Mouse (Mus musculus): ENCODE results near the gene Samd14. TPM values are rescaled to one million over a fixed set of nuclear protein-coding genes. Genes with fewer than 3 reads are reported as not detected.

The Samd14 gene
- polyA plus RNA-seq, 1 experiment from 2014 or later: 22.8 TPM

GRCm38 (mm10) chr11:95026849-95027248, 17.2 kb downstream of the Samd14 start:
- ATAC-seq (ENCODE audit: insufficient number of reproducible peaks, insufficient read depth, low FRiP score, low read depth): no peak
- Histone ChIP-seq H3K36me3 (ENCODE audit: control insufficient read depth, insufficient read depth, low read length) (peaks cover 28% of the 10 kb centered on the region), H3K4me3 (ENCODE audit: low read depth, low read length) (no peak overlapping the region), H3K9me3 (ENCODE audit: control insufficient read depth, low read depth, low read length) (no peaks in the 10 kb centered on the region), H3K4me2 (replicated peaks; ENCODE audit: low read depth, low read length) (no peak overlapping the region), H3K27ac (ENCODE audit: low read length) (no peak overlapping the region), H3K27me3 (ENCODE audit: control insufficient read depth, insufficient read depth, low read length) (no peaks in the 10 kb centered on the region), H3K9ac (replicated peaks; ENCODE audit: low read depth, low read length) (no peak overlapping the region), H3K4me1 (ENCODE audit: control insufficient read depth, insufficient read depth, low read length) (peaks cover 8% of the 10 kb centered on the region)
- WGBS: 83% methylated on average over 6 of the region's 6 CpGs

GRCm38 (mm10) chr11:95027850-95028470, 18.3 kb downstream of the Samd14 start:
- Histone ChIP-seq H3K4me1 (ENCODE audit: control insufficient read depth, insufficient read depth, low read length) (peaks cover 8% of the 10 kb centered on the region), H3K9me3 (ENCODE audit: control insufficient read depth, low read depth, low read length) (no peaks in the 10 kb centered on the region), H3K27ac (ENCODE audit: low read length) (no peak overlapping the region), H3K4me2 (replicated peaks; ENCODE audit: low read depth, low read length) (no peak overlapping the region), H3K36me3 (ENCODE audit: control insufficient read depth, insufficient read depth, low read length) (peaks cover 20% of the 10 kb centered on the region), H3K9ac (replicated peaks; ENCODE audit: low read depth, low read length) (no peak overlapping the region), H3K4me3 (ENCODE audit: low read depth, low read length) (no peak overlapping the region), H3K27me3 (ENCODE audit: control insufficient read depth, insufficient read depth, low read length) (no peaks in the 10 kb centered on the region)
- 35% methylated on average over 13 of the region's 13 CpGs for WGBS
- no peak for ATAC-seq (ENCODE audit: insufficient number of reproducible peaks, insufficient read depth, low FRiP score, low read depth)

GRCm38 (mm10) chr11:95032945-95033344, 23.3 kb downstream of the Samd14 start:
- 27% methylated on average over 6 of the region's 6 CpGs for WGBS
- no peaks in the 10 kb centered on the region for H3K27me3 ChIP-seq (ENCODE audit: control insufficient read depth, insufficient read depth, low read length)
- H3K9ac ChIP-seq (replicated peaks; ENCODE audit: low read depth, low read length): no peak overlapping the region
- no peak overlapping the region for H3K27ac ChIP-seq (ENCODE audit: low read length)
- H3K9me3 ChIP-seq (ENCODE audit: control insufficient read depth, low read depth, low read length): no peaks in the 10 kb centered on the region
- peaks cover 3% of the 10 kb centered on the region; the same call in 1 of the 2 replicates for H3K36me3 ChIP-seq (ENCODE audit: control insufficient read depth, insufficient read depth, low read length)
- no peak overlapping the region for H3K4me3 ChIP-seq (ENCODE audit: low read depth, low read length)
- H3K4me1 ChIP-seq (ENCODE audit: control insufficient read depth, insufficient read depth, low read length): peaks cover 7% of the 10 kb centered on the region; the same call in 1 of the 2 replicates
- no peak overlapping the region for H3K4me2 ChIP-seq (replicated peaks; ENCODE audit: low read depth, low read length)
- no peak for ATAC-seq (ENCODE audit: insufficient number of reproducible peaks, insufficient read depth, low FRiP score, low read depth)

- H3K4me1 ChIP-seq (ENCODE audit: control insufficient read depth, insufficient read depth, low read length): peaks cover 7% of the 10 kb centered on the region; the same call in 1 of the 2 replicates
- H3K27ac ChIP-seq (ENCODE audit: low read length): no peak overlapping the region
- no peaks in the 10 kb centered on the region for H3K9me3 ChIP-seq (ENCODE audit: control insufficient read depth, low read depth, low read length)
- H3K4me3 ChIP-seq (ENCODE audit: low read depth, low read length): no peak overlapping the region
- no peak overlapping the region for H3K4me2 ChIP-seq (replicated peaks; ENCODE audit: low read depth, low read length)
- no peak for ATAC-seq (ENCODE audit: insufficient number of reproducible peaks, insufficient read depth, low FRiP score, low read depth)
- no peaks in the 10 kb centered on the region for H3K27me3 ChIP-seq (ENCODE audit: control insufficient read depth, insufficient read depth, low read length)
- 55% methylated on average over 14 of the region's 14 CpGs for WGBS
- H3K9ac ChIP-seq (replicated peaks; ENCODE audit: low read depth, low read length): no peak overlapping the region
- peaks cover 7% of the 10 kb centered on the region; the same call in 1 of the 2 replicates for H3K36me3 ChIP-seq (ENCODE audit: control insufficient read depth, insufficient read depth, low read length)
These were observed 23.9 kb downstream of the Samd14 start for GRCm38 (mm10) chr11:95033617-95034016.

GRCm38 (mm10) chr11:95034902-95035301, 25.2 kb downstream of the Samd14 start:
- no peak for ATAC-seq (ENCODE audit: insufficient number of reproducible peaks, insufficient read depth, low FRiP score, low read depth)
- peaks cover 7% of the 10 kb centered on the region; the same call in 1 of the 2 replicates for H3K36me3 ChIP-seq (ENCODE audit: control insufficient read depth, insufficient read depth, low read length)
- no peak overlapping the region for H3K27ac ChIP-seq (ENCODE audit: low read length)
- 58% methylated on average over 10 of the region's 10 CpGs for WGBS
- H3K27me3 ChIP-seq (ENCODE audit: control insufficient read depth, insufficient read depth, low read length): no peaks in the 10 kb centered on the region
- no peak overlapping the region for H3K4me2 ChIP-seq (replicated peaks; ENCODE audit: low read depth, low read length)
- H3K4me1 ChIP-seq (ENCODE audit: control insufficient read depth, insufficient read depth, low read length): peaks cover 7% of the 10 kb centered on the region; the same call in 1 of the 2 replicates
- H3K9ac ChIP-seq (replicated peaks; ENCODE audit: low read depth, low read length): no peak overlapping the region
- no peak overlapping the region for H3K4me3 ChIP-seq (ENCODE audit: low read depth, low read length)
- no peaks in the 10 kb centered on the region for H3K9me3 ChIP-seq (ENCODE audit: control insufficient read depth, low read depth, low read length)

- no peak for ATAC-seq (ENCODE audit: insufficient number of reproducible peaks, insufficient read depth, low FRiP score, low read depth)
- Histone ChIP-seq H3K36me3 (ENCODE audit: control insufficient read depth, insufficient read depth, low read length) (peaks cover 7% of the 10 kb centered on the region; the same call in 1 of the 2 replicates), H3K4me1 (ENCODE audit: control insufficient read depth, insufficient read depth, low read length) (peaks cover 16% of the 10 kb centered on the region; the same call in 1 of the 2 replicates), H3K27ac (ENCODE audit: low read length) (no peak overlapping the region), H3K4me2 (replicated peaks; ENCODE audit: low read depth, low read length) (no peak overlapping the region), H3K4me3 (ENCODE audit: low read depth, low read length) (no peak overlapping the region), H3K9ac (replicated peaks; ENCODE audit: low read depth, low read length) (no peak overlapping the region), H3K27me3 (ENCODE audit: control insufficient read depth, insufficient read depth, low read length) (no peaks in the 10 kb centered on the region), H3K9me3 (ENCODE audit: control insufficient read depth, low read depth, low read length) (no peaks in the 10 kb centered on the region)
- WGBS: 92% methylated on average over 5 of the region's 5 CpGs
These were observed 26.8 kb downstream of the Samd14 start for GRCm38 (mm10) chr11:95036521-95036920.

GRCm38 (mm10) chr11:95037306-95037705, 27.6 kb downstream of the Samd14 start:
- H3K27me3 ChIP-seq (ENCODE audit: control insufficient read depth, insufficient read depth, low read length): no peaks in the 10 kb centered on the region
- peaks cover 16% of the 10 kb centered on the region; the same call in 1 of the 2 replicates for H3K4me1 ChIP-seq (ENCODE audit: control insufficient read depth, insufficient read depth, low read length)
- no peaks in the 10 kb centered on the region for H3K9me3 ChIP-seq (ENCODE audit: control insufficient read depth, low read depth, low read length)
- no peak overlapping the region for H3K9ac ChIP-seq (replicated peaks; ENCODE audit: low read depth, low read length)
- no peak for ATAC-seq (ENCODE audit: insufficient number of reproducible peaks, insufficient read depth, low FRiP score, low read depth)
- 48% methylated on average over 6 of the region's 6 CpGs for WGBS
- H3K4me2 ChIP-seq (replicated peaks; ENCODE audit: low read depth, low read length): no peak overlapping the region
- no peak overlapping the region for H3K27ac ChIP-seq (ENCODE audit: low read length)
- peaks cover 5% of the 10 kb centered on the region; the same call in 1 of the 2 replicates for H3K36me3 ChIP-seq (ENCODE audit: control insufficient read depth, insufficient read depth, low read length)
- H3K4me3 ChIP-seq (ENCODE audit: low read depth, low read length): no peak overlapping the region

- H3K36me3 ChIP-seq (ENCODE audit: control insufficient read depth, insufficient read depth, low read length): 0 out of 2 replicates have a peak, but pooled peaks cover 5% of the 10 kb centered on the region
- ATAC-seq (ENCODE audit: insufficient number of reproducible peaks, insufficient read depth, low FRiP score, low read depth): no peak
- peaks cover 16% of the 10 kb centered on the region; the same call in 1 of the 2 replicates for H3K4me1 ChIP-seq (ENCODE audit: control insufficient read depth, insufficient read depth, low read length)
- H3K4me2 ChIP-seq (replicated peaks; ENCODE audit: low read depth, low read length): no peak overlapping the region
- H3K9ac ChIP-seq (replicated peaks; ENCODE audit: low read depth, low read length): no peak overlapping the region
- WGBS: 66% methylated on average over 14 of the region's 14 CpGs
- H3K4me3 ChIP-seq (ENCODE audit: low read depth, low read length): no peak overlapping the region
- H3K9me3 ChIP-seq (ENCODE audit: control insufficient read depth, low read depth, low read length): no peaks in the 10 kb centered on the region
- H3K27me3 ChIP-seq (ENCODE audit: control insufficient read depth, insufficient read depth, low read length): no peaks in the 10 kb centered on the region
- no peak overlapping the region for H3K27ac ChIP-seq (ENCODE audit: low read length)
These were observed 28.6 kb downstream of the Samd14 start for GRCm38 (mm10) chr11:95038156-95038817.
